Mouse (Mus musculus): ENCODE results near the gene Ndufv2. TPM values are rescaled to one million over a fixed set of nuclear protein-coding genes. Genes with fewer than 3 reads are reported as not detected.
"Not testable (repeated sequence)": the region's sequence is repeated elsewhere in the genome, so short reads cannot be mapped to it uniquely, and the experiment has no call there.

Gene Ndufv2
- polyA plus RNA-seq, 1 experiment, result 46.4 TPM

DNA sequence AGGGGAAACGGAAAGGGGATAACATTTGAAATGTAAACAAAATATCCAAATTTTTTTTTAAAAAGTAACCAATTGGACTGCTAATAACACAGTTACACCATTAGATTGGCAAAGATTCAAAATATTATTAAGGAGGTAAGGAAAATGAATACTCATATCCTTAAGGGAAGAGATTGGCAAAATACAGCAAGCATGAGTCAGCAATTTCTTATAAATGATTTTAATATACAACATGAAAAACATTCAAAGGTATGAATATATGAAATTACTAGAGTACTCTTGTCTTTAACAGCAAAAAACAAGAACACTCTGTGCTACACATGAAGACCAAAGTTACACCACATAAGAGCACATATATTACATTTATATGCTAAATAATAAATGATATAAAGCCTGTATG is 16.3 kb downstream of the Ndufv2 start:
- no peak for DNase-seq (ENCODE audit: low read depth)

DNA sequence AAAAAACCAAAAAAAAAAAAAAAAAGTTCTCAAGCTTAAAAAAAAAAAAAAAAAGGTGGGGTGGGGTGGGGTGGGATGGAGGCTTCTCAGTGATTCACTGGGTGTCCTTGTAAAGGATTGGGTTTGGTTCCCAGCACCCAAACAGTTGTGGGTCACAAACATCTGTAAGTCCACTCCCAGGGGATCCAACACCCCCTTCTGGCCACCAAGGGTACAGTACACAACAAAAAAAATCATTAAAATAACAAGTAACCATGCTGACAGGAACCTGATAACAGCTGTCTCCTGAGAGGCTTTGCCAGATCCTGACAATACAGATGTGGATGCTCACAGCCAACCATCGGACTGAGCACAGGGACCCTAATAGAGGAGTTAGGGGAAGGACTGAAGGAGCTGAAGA is 16.9 kb downstream of the Ndufv2 start:
- DNase-seq (ENCODE audit: low read depth), result no peak

DNA sequence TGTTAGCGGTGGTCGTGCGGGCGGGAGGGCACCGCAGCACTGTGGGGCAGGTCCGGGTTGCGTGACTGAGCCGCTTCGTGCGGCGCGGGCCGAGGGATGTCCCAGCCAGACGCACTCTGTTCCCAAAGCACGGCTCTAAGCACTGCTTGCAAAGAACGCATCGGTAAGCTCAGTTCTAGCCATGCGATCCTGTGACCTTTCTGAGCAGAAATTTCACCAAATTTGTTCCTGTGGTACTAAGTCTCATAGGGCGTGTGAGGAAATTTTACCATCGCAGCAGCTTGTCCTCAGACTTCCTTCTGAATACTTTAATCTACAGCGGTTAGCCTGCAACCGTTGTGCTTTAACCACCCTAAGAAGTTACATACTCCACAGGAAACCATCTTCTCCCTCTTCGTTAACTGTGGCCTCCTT is 23.9 kb downstream of the Ndufv2 start:
- DNase-seq (ENCODE audit: low read depth), result no peak

DNA sequence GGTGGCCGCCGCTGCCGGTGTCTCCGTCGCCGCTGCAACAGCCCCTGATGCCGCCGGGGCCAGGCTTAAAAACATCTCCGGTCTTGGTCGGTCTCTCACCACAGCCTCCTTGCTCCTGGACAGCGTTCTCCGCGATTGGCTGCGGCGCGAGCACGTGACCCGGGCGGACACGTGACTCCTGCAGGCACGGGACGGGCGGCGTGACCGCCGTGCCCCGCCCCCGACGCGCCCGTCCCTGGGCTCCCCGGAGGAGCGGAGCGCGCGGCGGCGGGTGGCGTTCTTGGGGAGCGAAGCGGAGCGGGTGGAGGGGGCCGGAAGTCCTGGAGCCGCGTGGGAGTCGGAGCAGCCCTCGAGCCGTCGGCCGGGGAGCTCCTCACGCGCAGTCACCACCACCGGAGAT is 24.4 kb downstream of the Ndufv2 start, which contains the start of gene Ankrd12:
Gene Ankrd12, minus strand, starts transcription at position 156 of the 400 bp plus-strand sequence.
- DNase-seq (ENCODE audit: low read depth), result no peak

DNA sequence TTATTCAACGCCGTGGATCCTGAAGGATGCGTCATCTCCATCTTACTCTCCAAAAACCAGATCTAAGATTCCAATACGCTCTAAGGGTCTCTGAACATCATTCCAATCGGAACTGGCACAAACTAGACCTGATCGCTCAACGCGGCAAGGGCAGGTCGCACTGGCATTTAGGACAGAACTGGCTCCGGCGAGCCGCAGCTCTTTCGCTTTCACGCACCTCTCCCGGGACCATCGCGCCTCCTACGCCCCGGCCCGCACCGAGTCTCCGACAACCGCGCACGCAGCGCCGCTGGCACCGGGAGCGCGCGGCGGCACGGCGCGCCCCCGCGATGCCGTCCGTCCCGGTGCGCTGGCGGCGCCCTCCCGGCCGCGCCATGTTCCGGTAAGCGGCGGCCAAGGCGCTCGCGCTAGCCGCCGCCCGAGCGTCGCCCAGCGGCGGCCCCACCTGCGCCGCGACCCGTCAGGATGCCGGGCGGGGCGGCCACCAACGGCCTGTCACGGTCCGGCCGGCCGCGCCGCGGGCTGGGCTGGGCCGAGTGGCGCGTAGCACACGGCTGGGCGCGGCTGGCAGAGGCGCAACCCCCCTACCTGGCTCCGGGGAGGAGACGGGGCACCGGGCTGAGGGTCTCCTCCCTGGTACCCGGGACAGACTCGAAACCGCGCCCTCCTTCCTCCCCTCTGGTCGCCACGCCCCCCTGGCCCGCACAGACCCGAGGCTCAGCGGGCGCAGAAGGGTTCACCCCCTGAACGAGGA is 25.0 kb downstream of the Ndufv2 start:
- no peak for DNase-seq (ENCODE audit: low read depth)

DNA sequence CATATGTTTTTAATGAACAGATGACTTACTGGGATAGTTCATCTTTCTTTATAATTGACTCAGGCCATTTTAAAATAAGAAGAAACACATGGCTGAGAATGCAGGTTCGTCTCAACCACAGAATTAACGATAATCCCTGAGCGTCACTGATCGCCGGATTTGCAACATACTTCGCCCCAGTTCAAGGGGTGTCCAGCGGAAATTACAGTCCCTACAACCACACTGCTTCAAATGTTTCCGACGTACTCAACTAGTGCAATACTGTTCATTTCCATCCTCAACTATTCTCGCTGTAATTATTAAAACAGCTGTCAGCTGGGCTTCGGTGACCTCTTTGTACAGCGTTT is 25.6 kb downstream of the Ndufv2 start:
- no peak for DNase-seq (ENCODE audit: low read depth)

GRCm38 (mm10) chr17:66073971-66074370 is 27.4 kb downstream of the Ndufv2 start:
- no peak for DNase-seq (ENCODE audit: low read depth)

GRCm38 (mm10) chr17:66069036-66069435 is 32.3 kb downstream of the Ndufv2 start:
- not testable (repeated sequence) for DNase-seq (ENCODE audit: low read depth)

- no peak for DNase-seq (ENCODE audit: low read depth)
Measured at GRCm38 (mm10) chr17:66065115-66065514, 36.2 kb downstream of the Ndufv2 start.

DNA sequence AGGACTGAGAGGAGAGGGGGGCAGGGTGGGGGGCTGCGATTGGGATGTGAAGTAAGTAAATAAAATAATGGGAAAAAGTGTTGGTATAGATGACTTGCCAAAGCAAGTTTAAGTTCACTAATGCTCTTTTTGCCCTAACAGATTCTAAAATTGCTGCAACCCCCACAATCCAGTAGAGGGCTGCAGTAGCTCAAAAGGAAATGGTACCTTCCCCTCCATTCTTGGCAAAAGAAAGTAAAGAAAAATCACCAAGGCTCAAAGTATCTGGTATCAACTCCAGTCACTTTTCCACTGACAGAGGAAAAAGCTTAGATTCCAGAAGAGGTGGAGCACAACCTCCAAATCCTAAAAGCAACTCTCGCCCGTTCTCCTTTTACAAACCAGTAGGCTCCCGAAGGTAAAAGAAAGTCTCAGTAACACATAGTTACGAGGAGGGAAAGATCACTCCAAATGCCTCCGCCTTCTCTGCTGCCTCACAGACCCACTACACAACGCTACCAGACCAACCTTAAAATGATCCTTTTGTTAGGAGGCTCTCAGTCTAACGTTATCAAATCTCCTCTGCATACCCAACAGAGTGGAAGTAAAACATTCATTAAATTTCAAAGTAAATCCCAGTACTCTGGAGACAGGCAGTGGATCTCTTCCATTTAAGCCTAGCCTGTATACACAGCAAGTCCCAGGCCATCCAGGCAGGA is 40.0 kb downstream of the Ndufv2 start:
- no peak for DNase-seq (ENCODE audit: low read depth)

- no peak for DNase-seq (ENCODE audit: low read depth)
Measured at GRCm38 (mm10) chr17:66058160-66058559, 43.2 kb downstream of the Ndufv2 start.

DNA sequence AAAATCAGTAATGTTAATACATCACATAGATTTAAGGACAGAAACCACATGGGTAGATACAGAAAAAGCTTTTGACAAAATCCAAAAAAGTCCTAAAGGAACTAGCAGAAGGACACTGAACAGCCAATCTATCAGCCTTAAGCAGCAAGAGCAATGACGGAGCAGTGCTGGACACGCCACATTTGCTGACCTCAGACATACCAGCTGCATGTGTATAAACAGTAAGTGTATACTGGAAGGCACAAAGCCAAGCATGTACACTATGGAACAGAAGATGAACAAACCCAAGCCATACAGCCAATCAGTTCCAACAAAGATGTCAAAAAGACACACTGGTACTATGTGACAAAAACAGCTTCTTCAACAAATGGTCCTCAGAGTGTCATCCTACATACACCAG is 44.2 kb downstream of the Ndufv2 start:
- DNase-seq (ENCODE audit: low read depth), result no peak

- DNase-seq (ENCODE audit: low read depth), result no peak
Measured at GRCm38 (mm10) chr17:66053349-66053748, 48.0 kb downstream of the Ndufv2 start.

DNA sequence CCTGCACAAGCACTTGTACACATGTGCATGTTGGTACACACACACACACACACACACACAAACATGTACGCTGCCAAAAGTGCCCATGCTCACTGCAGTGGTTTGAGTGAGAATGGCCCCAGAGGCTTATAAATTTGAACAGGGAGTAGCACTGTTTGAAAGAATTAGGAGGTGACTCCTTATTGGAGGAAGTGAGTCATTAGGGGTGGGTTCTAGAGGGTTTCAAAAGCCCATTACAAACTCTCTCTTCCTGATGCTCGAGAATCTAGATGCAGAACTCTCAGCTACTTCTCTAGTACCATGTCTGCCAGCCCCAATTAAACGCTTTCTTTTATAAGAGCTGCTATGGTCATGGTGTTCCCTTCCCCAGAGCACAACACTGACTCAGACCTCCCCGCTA is 52.6 kb downstream of the Ndufv2 start:
- DNase-seq (ENCODE audit: low read depth), result no peak

DNA sequence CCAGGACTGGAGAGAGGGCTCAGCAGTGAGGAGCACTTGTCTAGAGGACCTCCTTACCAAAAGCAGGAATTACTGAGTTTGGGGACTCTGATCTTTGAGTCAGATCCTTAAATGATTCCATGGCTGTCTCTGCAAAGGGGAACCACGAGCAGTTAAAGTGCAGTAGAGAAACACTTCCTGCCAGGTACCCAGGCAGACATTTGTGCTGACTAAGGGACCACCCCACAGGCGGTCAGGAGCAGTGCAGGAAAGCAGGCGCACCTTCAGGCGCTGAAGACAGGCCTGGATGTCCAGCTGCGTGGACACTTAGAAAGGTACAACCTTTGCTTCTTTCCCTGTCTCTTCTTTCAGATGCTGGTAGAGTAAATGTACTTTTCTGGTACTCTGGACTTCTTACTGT is 53.2 kb downstream of the Ndufv2 start:
- DNase-seq (ENCODE audit: low read depth), result no peak

DNA sequence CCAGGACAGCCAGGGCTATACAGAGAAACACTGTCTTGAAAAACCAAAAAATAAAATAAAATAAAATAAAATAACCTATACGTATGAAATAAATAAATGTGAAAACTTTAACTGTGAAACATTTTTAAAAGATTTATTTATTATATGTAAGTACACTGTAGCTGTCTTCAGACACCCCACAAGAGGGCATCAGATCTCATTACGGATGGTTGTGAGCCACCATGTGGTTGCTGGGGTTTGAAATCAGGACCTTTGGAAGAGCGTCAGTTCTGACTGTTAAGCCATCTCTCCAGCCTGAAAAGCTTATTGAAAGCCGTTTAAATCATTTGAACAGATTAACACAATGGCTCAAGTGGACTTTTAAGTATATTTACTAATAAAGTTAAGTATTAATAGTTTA is 57.7 kb downstream of the Ndufv2 start:
- DNase-seq (ENCODE audit: low read depth), result not testable (repeated sequence)

GRCm38 (mm10) chr17:66041020-66041419 is 60.3 kb downstream of the Ndufv2 start:
- no peak for DNase-seq (ENCODE audit: low read depth)

- DNase-seq (ENCODE audit: low read depth), result no peak
Measured at GRCm38 (mm10) chr17:66033239-66033638, 68.1 kb downstream of the Ndufv2 start.

DNA sequence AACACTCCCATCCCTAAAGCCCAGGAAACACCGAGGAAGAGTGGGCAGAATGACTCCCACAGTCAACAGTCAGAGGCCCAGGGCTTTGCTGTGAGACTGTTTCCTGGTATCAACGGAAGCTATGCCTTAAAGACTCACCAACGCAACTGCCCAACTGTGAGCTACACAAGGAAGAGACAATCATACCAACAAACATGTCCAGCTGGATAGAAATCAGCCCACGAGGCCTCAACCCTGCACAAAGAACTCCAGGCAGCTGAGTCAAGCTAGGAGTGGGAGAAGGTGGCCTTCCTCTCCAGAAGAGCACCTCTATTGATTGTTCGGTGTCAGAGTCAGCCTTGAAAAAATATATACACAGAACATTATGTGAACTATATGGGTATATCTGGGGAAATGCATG is 69.4 kb downstream of the Ndufv2 start:
- DNase-seq (ENCODE audit: low read depth), result no peak

All from gonadal fat pad, adult 2 months (tissue).